Mouse (Mus musculus): ENCODE results near the gene Anks1b. TPM values are rescaled to one million over a fixed set of nuclear protein-coding genes. Genes with fewer than 3 reads are reported as not detected.

The Anks1b gene
- total RNA-seq, 1 experiment from 2014 or later, result not detected

DNA sequence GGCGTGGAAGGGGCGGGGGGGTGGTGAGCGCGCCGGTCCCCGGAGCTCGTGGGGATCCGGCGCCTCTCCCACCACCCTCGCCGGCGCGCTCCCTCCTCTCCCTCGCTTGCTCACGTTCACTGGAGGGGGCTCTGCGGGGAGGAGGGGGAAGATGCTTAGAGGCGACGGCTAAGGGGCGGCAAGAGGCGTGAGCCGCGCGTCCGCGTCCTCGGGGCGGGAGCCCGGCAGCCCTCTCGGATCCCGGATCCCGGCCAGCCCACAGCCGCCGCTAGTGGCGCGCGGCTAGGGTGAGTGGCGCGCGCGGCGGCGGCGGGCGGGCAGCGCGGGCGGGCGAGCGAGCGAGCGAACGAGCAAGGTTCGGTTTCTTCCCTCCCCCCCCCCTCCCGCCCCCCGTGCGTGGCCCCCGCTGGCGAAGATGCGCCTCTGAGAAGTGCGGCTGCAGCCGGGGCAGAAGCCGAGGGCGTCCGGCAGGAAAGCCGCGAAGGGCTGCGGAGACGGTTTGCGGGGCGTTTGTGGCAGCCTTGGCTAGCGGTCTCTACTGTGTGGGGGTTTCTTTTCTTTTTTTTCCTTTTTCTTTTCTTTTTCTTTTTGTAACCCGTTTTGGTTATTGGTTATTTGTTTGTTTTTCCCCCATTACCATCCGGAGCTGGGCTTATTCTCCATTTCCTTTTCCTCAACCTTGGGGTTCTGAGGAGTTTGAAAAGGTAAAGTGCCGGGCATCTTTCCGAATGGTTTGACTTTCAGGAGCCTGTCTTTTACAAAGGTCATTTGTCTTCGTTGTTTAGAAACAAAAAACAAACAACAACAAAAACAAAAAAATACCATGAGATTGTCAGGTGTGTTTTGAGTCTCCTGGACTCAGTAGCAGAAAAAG, 956.3 kb downstream of the Anks1b start:
- ATAC-seq (replicated peaks; ENCODE audit: low read depth, poor library complexity, severe bottlenecking), result peak; percentile 47; the same call in 1 of the 2 replicates

GRCm38 (mm10) chr10:90830268-90830585, 956.9 kb downstream of the Anks1b start:
- no peak for ATAC-seq (replicated peaks; ENCODE audit: low read depth, poor library complexity, severe bottlenecking)

DNA sequence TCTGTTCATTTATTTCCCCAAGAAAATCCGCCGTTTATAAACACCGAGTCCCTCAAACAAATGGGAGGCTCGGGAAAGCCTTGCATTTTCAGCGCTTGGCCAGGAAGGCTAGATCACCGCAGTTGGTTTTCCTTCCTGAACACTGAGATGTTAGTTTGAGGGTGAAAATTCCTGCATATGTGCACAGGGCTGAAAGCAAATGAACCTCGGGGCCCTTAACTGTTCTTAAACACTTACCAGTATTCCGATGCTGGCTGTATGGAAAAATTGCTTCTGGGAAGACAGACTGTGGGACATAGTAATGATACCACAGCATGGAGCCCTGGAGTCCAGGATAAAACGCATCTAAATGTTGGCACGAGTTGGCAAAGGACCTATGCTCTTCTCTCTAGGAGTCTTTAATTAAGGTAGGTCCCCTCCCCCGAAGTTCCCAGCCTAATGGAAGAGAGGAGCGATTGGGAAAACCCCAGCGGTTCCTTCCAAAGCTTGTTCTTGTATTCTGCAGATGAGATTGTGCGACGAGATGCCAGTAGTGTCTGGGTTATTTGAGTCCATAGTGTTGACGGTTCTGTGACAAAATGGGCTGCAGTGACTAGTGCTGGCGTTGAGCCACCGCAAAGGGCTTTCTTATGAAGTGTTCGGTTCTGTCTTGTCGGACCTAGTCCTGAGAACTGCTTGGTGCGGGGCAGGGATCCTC, 957.4 kb downstream of the Anks1b start:
- no peak for ATAC-seq (replicated peaks; ENCODE audit: low read depth, poor library complexity, severe bottlenecking)

- no peak for ATAC-seq (replicated peaks; ENCODE audit: low read depth, poor library complexity, severe bottlenecking)
These were observed 957.9 kb downstream of the Anks1b start for GRCm38 (mm10) chr10:90831288-90831626.

GRCm38 (mm10) chr10:90834306-90834705, 961.0 kb downstream of the Anks1b start:
- no peak for ATAC-seq (replicated peaks; ENCODE audit: low read depth, poor library complexity, severe bottlenecking)

DNA sequence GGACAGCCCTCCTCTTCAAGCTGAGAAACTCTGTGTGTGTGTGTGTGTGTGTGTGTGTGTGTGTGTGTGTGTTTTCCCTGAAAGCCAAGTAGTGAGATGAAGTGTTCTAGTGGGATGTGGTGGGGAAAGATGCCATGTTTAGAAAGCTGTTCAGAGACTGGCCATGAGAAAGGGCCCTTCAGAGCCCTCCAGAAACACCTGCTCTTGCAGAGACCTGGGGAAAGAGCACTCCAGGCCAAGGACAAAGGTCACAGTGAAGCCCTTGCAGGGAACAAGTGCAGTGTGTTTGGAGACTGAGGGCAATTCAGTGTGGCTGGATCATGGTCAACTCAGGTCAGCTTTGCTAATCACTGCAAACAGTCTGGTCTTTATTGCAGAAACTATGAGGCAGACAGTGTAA, 961.9 kb downstream of the Anks1b start:
- no peak for ATAC-seq (replicated peaks; ENCODE audit: low read depth, poor library complexity, severe bottlenecking)

GRCm38 (mm10) chr10:90839611-90840335, 966.5 kb downstream of the Anks1b start:
- ATAC-seq (replicated peaks; ENCODE audit: low read depth, poor library complexity, severe bottlenecking), result no peak

GRCm38 (mm10) chr10:90842398-90842797, 969.1 kb downstream of the Anks1b start:
- ATAC-seq (replicated peaks; ENCODE audit: low read depth, poor library complexity, severe bottlenecking), result no peak

DNA sequence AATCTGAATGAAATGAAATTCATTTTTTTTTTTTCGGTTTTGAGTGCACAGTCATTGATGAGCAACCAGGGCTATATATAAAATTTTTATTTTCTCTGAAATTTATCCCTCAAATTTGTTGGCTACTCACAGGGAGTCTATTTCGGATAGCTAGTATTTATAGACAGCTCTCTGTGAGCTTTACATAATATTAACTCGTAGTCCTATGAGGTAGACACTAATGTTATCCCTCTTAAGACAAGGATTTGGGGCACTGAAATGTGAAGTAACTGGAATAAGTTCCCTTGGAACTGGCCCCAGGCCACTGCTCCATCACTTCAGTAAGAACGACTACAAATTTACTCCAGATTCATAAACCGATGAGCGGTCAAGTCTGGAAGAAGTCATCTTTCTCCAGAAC, 977.8 kb downstream of the Anks1b start:
- ATAC-seq (replicated peaks; ENCODE audit: low read depth, poor library complexity, severe bottlenecking), result no peak

- no peak for ATAC-seq (replicated peaks; ENCODE audit: low read depth, poor library complexity, severe bottlenecking)
These were observed 978.7 kb downstream of the Anks1b start for GRCm38 (mm10) chr10:90851999-90852398.

GRCm38 (mm10) chr10:90852432-90852831, 979.1 kb downstream of the Anks1b start:
- ATAC-seq (replicated peaks; ENCODE audit: low read depth, poor library complexity, severe bottlenecking), result no peak

- ATAC-seq (replicated peaks; ENCODE audit: low read depth, poor library complexity, severe bottlenecking), result no peak
These were observed 983.4 kb downstream of the Anks1b start for GRCm38 (mm10) chr10:90856668-90857067.

DNA sequence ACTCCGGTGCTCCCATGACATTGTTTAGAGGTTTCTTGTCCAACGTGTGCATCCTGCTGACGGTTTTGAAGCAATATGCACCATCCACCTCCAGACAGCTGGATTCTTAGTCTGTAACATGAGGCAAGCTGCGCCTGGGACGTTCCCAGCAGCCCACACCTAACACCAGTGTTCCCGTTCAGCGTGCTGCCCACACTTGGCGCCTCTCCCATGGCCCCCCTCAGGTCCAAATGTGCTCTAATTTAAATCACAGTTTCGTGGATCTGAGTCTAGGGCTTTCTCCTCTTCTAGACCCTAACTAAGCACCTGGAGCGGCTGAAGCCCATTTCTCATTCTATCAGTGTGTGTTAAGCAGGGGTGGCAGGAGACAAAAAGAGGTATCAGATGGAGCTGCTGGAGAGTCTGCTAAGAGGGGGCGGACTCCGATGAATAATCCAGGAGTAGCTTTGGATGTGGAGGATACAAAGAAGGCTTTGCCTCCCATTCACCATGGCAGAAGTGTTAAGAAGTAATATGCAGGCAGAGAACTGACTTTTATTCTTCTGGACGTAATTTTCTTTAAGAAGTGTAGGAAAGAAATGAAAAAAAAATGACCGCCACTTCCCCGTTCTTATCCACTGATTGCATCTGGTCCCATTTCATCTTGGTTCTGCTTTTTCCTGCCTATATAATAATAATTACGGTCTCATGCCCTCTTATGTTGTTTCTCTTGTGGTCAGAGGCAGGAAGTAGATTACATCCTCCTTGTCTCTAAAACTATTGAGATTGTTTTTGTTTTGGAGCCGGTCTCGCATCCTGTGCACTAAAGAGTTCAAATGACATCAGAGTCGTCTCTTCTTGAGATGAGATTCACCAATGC, 986.6 kb downstream of the Anks1b start:
- ATAC-seq (replicated peaks; ENCODE audit: low read depth, poor library complexity, severe bottlenecking), result peak; percentile 71

DNA sequence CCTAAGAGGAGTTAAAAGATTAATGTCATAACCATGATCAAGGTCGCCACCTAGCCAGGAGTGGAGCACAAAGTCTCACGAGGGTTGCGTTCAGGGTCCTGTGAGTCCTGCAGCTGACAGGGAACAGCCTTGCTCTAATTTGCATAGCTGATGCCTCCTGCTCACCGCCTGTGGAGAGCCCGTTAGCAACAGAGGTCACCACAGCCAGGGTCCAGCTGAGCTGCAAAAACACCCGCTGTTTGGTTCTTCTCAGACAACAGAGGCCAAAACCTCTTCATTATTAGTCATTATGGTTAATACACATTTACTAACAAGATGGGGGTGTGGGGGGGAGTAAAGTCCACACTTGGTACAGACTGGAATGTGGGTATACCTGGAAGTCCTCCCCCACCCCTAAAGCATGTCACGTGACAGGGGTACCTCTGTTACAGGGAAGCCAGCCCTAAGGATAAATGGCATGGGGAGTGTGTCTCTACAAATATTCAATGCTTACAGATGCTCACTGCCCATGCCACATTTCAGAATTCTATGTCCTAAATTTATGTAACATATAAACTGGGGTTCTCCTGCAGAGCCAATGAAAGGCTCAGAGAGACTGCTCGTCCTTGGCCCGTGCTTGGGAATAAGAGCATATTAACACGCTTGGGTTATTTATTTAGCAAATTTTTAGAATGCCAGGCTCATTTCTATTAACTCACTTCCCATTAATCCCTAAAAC, 990.7 kb downstream of the Anks1b start:
- ATAC-seq (replicated peaks; ENCODE audit: low read depth, poor library complexity, severe bottlenecking), result no peak

- ATAC-seq (replicated peaks; ENCODE audit: low read depth, poor library complexity, severe bottlenecking), result no peak
These were observed 991.2 kb downstream of the Anks1b start for GRCm38 (mm10) chr10:90864599-90864889.

DNA sequence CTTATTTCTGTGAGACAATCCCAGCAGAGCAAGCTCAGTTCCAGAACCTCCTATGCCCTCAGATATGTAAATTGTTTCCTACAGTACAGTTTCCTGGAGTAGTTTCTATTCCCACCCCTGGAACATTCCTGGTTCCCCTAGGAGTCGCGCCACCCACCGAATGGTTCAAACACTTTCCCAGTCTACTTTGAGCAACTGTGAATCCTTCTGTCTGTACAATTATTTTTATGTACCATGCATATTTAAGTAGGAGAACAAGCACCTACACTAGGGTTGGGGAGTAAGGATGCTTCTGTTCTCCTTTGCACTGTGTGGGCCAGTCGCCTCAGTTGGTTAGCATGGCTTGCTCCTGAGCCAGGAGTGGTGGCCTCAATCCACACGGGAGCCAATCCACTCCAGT, 999.9 kb downstream of the Anks1b start:
- ATAC-seq (replicated peaks; ENCODE audit: low read depth, poor library complexity, severe bottlenecking), result no peak

GRCm38 (mm10) chr10:90874166-90874565, 1000.9 kb downstream of the Anks1b start:
- no peak for ATAC-seq (replicated peaks; ENCODE audit: low read depth, poor library complexity, severe bottlenecking)

DNA sequence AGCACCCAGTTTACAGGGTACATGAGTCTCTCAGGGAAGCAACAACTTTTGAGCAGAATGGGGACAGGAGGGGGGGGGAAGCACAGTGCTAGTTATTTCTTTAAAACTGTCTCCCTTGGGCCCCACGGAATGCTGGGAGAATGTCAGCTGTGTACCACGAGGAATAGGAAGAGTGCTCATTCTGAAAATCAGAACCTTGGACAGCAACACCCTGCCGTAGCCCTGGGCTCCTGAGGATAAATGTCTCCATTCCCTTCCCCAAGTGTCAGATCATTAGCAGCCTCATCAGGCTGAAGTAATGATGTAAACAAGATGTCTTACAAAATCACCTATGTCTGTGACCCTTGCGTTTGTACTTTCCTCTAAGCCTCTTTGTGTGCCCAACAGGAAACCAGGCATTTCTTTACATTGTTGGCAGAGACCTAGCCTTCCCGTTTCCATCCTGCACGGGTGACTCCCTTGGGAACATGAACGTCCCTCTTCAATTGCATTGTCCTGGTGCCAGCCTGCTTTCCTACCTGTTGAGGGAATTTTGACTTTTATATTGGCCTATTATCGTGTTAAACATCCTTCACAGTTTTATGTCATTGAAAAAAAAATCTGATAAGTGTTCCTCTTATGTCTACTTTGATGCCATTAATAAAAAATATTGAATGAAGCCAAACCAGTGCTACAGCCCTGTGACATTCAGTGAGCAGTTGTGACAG, 1007.7 kb downstream of the Anks1b start:
- peak; percentile 58; the same call in 1 of the 2 replicates for ATAC-seq (replicated peaks; ENCODE audit: low read depth, poor library complexity, severe bottlenecking)

DNA sequence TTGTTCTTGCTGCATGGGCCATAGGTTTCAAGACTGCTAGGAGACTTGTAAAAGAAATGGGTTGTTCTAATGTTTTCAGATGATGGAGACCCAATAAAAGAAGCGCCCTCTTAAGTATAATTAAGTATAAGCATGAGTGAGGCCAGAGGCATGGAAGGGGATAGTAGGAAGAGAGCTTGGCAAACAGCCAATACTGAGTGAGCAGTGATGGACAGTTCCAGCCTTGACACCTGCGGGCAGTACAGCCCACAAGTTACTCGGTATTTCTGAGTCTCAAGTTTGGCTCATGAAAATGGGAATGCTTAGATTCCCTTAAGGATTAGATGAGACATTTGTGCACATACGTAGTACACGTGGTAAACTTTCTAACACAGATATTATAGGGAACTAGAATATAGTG, 1016.3 kb downstream of the Anks1b start:
- ATAC-seq (replicated peaks; ENCODE audit: low read depth, poor library complexity, severe bottlenecking), result no peak

Data from common myeloid progenitor, adult 5-6 weeks (primary cell).